Mouse (Mus musculus) CH12.LX (cell line): ENCODE data around the gene Ccdc85a. TPM values are rescaled to one million over a fixed set of nuclear protein-coding genes. Genes with fewer than 3 reads are reported as not detected.

Experiments used
- DNase-seq: peaks from one replicate; pipeline ENCODE4 v3.0.0-alpha.2; 2013; ENCODE audit errors: extremely low read depth
- H3K27ac ChIP-seq: 2 replicates; pipeline ENCODE4 v1.5.1; 2012; ENCODE audit warnings: low read depth, mild to moderate bottlenecking, control low read depth, moderate library complexity; ENCODE audit not compliant: insufficient read depth
- H3K27me3 ChIP-seq: replicated peaks from 2 replicates; pipeline ENCODE3; 2012; ENCODE audit warnings: inconsistent platforms
- H3K36me3 ChIP-seq, 2 experiments: replicated peaks in 1 of 2; 2 replicates each; pipeline versions ENCODE3 to v1.6.1; 2012; ENCODE audit warnings: inconsistent platforms in 1 of 2, low read length in 1 of 2, mild to moderate bottlenecking in 1 of 2, mixed read lengths in 1 of 2, moderate library complexity in 1 of 2; ENCODE audit not compliant: control insufficient read depth in 1 of 2, insufficient read depth in 1 of 2
- H3K4me1 ChIP-seq, 2 experiments: 2 replicates each; pipeline ENCODE4 v1.6.1; 2012; ENCODE audit warnings: inconsistent platforms in 1 of 2, moderate library complexity in 1 of 2; ENCODE audit not compliant: insufficient read depth in 2 of 2, control insufficient read depth in 1 of 2
- H3K4me2 ChIP-seq: 2 replicates; pipeline ENCODE4 v1.6.1; 2012; ENCODE audit warnings: low read depth, mild to moderate bottlenecking, control low read depth; ENCODE audit not compliant: poor library complexity, insufficient read depth, severe bottlenecking
- H3K4me3 ChIP-seq, 3 experiments: fragments of 150-350 bp in 1 of 3; sonication (generic) in 1 of 3; replicated peaks in 1 of 3; 2 replicates each; pipeline versions ENCODE3 to v1.5.1; 2011 to 2012; ENCODE audit warnings: low read depth in 2 of 3, low read length in 2 of 3, mild to moderate bottlenecking in 2 of 3, moderate library complexity in 2 of 3, control low read depth in 1 of 3, improper control_type of control experiment in 1 of 3, inconsistent platforms in 1 of 3, mixed read lengths in 1 of 3; ENCODE audit not compliant: poor library complexity in 1 of 3
- H3K79me2 ChIP-seq: replicated peaks from 2 replicates; pipeline ENCODE4 v1.6.1; 2012; ENCODE audit warnings: mild to moderate bottlenecking, moderate library complexity; ENCODE audit not compliant: control insufficient read depth, poor library complexity, insufficient read depth, severe bottlenecking; ENCODE audit errors: extremely low read depth
- H3K9ac ChIP-seq: 2 replicates; pipeline ENCODE4 v1.6.1; 2012; ENCODE audit warnings: low read depth, mild to moderate bottlenecking, control low read depth, moderate library complexity; ENCODE audit not compliant: insufficient read depth
- H3K9me3 ChIP-seq: replicated peaks from 2 replicates; pipeline ENCODE3; 2012; ENCODE audit warnings: low read length, inconsistent platforms, mixed read lengths
- BHLHE40 ChIP-seq: IDR thresholded peaks from 2 replicates; pipeline ENCODE4 v1.6.1; 2011; ENCODE audit warnings: mild to moderate bottlenecking, low read depth, low read length, improper control_type of control experiment
- CHD1 ChIP-seq: IDR thresholded peaks from 2 replicates; pipeline ENCODE4 v1.6.1; 2012; ENCODE audit warnings: low read depth, low read length, improper control_type of control experiment, inconsistent platforms
- CHD2 ChIP-seq: IDR thresholded peaks from 2 replicates; pipeline ENCODE4 v1.6.1; 2011; ENCODE audit warnings: low read length, improper control_type of control experiment
- CTCF ChIP-seq, 2 experiments: IDR thresholded peaks in 1 of 2; conservative IDR thresholded peaks in 1 of 2; 2 replicates each; pipeline ENCODE4 v1.5.1; 2011 to 2012; ENCODE audit warnings: low read depth in 2 of 2, low read length in 2 of 2, improper control_type of control experiment in 1 of 2, inconsistent platforms in 1 of 2, mild to moderate bottlenecking in 1 of 2, moderate library complexity in 1 of 2
- E2F4 ChIP-seq: IDR thresholded peaks from 2 replicates; pipeline ENCODE4 v1.6.1; 2011; ENCODE audit warnings: low read depth, low read length, improper control_type of control experiment; ENCODE audit not compliant: insufficient replicate concordance
- EP300 ChIP-seq: IDR thresholded peaks from 2 replicates; pipeline ENCODE4 v1.6.1; 2011; ENCODE audit warnings: low read length, improper control_type of control experiment
- GABPA ChIP-seq: IDR thresholded peaks from 2 replicates; pipeline ENCODE4 v1.6.1; 2012; ENCODE audit warnings: low read depth, low read length, improper control_type of control experiment, inconsistent platforms; ENCODE audit not compliant: insufficient replicate concordance
- IRF4 ChIP-seq: IDR thresholded peaks from 2 replicates; pipeline ENCODE4 v1.6.1; 2014; ENCODE audit warnings: low read depth, mild to moderate bottlenecking, inconsistent platforms, low read length, improper control_type of control experiment
- JUN ChIP-seq: IDR thresholded peaks from 2 replicates; pipeline ENCODE4 v1.6.1; 2011; ENCODE audit warnings: low read depth, mild to moderate bottlenecking, low read length, improper control_type of control experiment, moderate library complexity; ENCODE audit not compliant: insufficient read depth
- MAFK ChIP-seq: IDR thresholded peaks from 2 replicates; pipeline ENCODE4 v1.6.1; 2011; ENCODE audit warnings: low read length, improper control_type of control experiment; ENCODE audit not compliant: insufficient replicate concordance
- MEF2A ChIP-seq: IDR thresholded peaks from 2 replicates; pipeline ENCODE4 v1.6.1; 2014; ENCODE audit warnings: low read depth, mild to moderate bottlenecking, inconsistent platforms, low read length, improper control_type of control experiment, borderline replicate concordance
- MYC ChIP-seq: IDR thresholded peaks from 2 replicates; pipeline ENCODE4 v1.6.1; 2011; ENCODE audit warnings: low read depth, mild to moderate bottlenecking, improper control_type of control experiment, low read length
- NELFE ChIP-seq: IDR thresholded peaks from 2 replicates; pipeline ENCODE4 v1.6.1; 2011; ENCODE audit warnings: low read depth, low read length, improper control_type of control experiment
- NRF1 ChIP-seq: IDR thresholded peaks from 2 replicates; pipeline ENCODE4 v1.6.1; 2014; ENCODE audit warnings: low read depth, mild to moderate bottlenecking, inconsistent platforms, low read length, improper control_type of control experiment, moderate library complexity
- POLR2AphosphoS2 ChIP-seq: IDR thresholded peaks from 2 replicates; pipeline ENCODE4 v1.6.1; 2011; ENCODE audit warnings: low read depth, low read length, improper control_type of control experiment
- SIN3A ChIP-seq: IDR thresholded peaks from 2 replicates; pipeline ENCODE4 v1.6.1; 2012; ENCODE audit warnings: low read length, improper control_type of control experiment, inconsistent platforms
- SMC3 ChIP-seq: IDR thresholded peaks from 2 replicates; pipeline ENCODE4 v1.6.1; 2011; ENCODE audit warnings: low read depth, low read length, improper control_type of control experiment
- UBTF ChIP-seq: IDR thresholded peaks from 2 replicates; pipeline ENCODE4 v1.6.1; 2012; ENCODE audit warnings: low read depth, mild to moderate bottlenecking, inconsistent platforms, low read length, improper control_type of control experiment, moderate library complexity
- ZKSCAN1 ChIP-seq: IDR thresholded peaks from 2 replicates; pipeline ENCODE4 v1.6.1; 2012; ENCODE audit warnings: low read depth, inconsistent platforms, low read length, improper control_type of control experiment, borderline replicate concordance
- dilution Hi-C: fragments of 300-500 bp; cut with MboI; formaldehyde crosslinking; loops from 2 replicates; pipeline ENCODE4 v1.14.3; 2020; ENCODE audit warnings: low sequenced_read_pairs; ENCODE audit not compliant: extremely low pct_unique_long_range_greater_than_20kb, extremely low pct_ligation_motif_present
- in situ Hi-C: fragments of 300-500 bp; cut with MboI; formaldehyde crosslinking; loops from 3 replicates; pipeline ENCODE4 v1.14.3; 2019; ENCODE audit warnings: low sequenced_read_pairs, low pct_ligation_motif_present, low pct_unique_long_range_greater_than_20kb, mixed read lengths
- polyA plus RNA-seq: library from polyadenylated mRNA; unstranded; fragments of >175 nt; gene quantifications from 2 replicates; pipeline ENCODE4 v1.2.1, GENCODE M21; 2012; ENCODE audit warnings: low read depth; ENCODE audit not compliant: insufficient read length
- total RNA-seq, 2 experiments: library from RNA; depleted of rRNA; stranded (reverse); fragments of 300-350 nt in 1 of 2; fragments of >200 nt in 1 of 2; gene quantifications; 2 replicates each; pipeline ENCODE4 v1.2.3; 2012 to 2014

The Ccdc85a gene
- total and polyA plus RNA-seq, 3 experiments = not detected

DNA sequence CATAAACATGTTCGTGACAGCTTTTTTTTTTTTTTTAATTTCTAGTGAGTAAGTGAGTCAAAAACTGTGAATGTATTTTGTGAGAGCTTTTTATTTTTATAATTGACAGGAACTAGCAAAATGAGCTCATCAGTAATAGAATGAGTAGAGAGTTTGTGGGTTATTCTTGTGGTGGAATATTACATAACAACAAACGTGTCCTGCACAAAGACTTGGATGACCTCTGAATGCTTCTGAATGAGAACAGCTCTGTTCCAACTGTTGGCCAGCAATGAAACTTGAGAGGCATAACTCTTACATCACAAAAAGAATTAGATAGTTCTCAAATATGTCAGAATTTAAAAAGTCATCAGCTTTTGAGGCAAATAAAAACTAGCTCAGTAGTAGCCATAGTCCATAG, 40.7 kb downstream of the Ccdc85a start:
- no peaks in the 10 kb centered on the region for H3K9me3 ChIP-seq
- no peak for DNase-seq
- H3K27ac ChIP-seq = no peak overlapping the region
- no peaks in the 10 kb centered on the region for H3K79me2 ChIP-seq
- no peak overlapping the region for H3K9ac ChIP-seq
- H3K36me3 ChIP-seq = no peaks in the 10 kb centered on the region
- H3K4me3 ChIP-seq = no peak overlapping the region
- H3K27me3 ChIP-seq = no peaks in the 10 kb centered on the region
- TF ChIP-seq MAFK (no peak), SMC3 (no peak), JUN (no peak), CHD2 (no peak)
- in situ Hi-C loops = no loop called here
- H3K4me1 ChIP-seq = peaks cover 0 to 4% of the 10 kb centered on the region in 2 experiments; a peak in 1 of 4 replicates
- no peak overlapping the region for H3K4me2 ChIP-seq
- dilution Hi-C loops = no loop called here

DNA sequence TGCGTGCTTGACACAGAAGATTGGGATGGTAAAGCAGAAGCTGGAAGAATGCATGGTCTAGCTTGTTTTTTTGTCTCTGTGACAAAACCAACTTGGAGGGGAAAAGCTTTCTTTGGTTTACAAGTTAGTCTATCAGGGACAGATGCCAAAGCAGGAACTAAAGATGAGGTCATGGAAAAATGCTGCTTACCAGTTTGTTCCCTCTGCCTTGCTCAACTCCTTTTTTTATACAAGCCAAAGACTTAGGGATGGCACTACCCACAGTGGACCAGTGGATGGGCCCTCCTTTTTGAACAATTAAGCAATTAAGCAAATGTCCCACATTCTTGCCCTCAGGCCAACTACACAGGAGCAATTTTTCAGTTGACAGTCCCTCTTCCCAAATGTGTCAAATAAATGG, 42.8 kb downstream of the Ccdc85a start:
- Histone ChIP-seq H3K4me1 (peaks cover 0 to 4% of the 10 kb centered on the region in 2 experiments; a peak in 1 of 4 replicates), H3K9ac (no peak overlapping the region), H3K9me3 (no peaks in the 10 kb centered on the region), H3K79me2 (no peaks in the 10 kb centered on the region), H3K4me2 (no peak overlapping the region), H3K4me3 (no peak overlapping the region), H3K27me3 (no peaks in the 10 kb centered on the region), H3K36me3 (no peaks in the 10 kb centered on the region), H3K27ac (no peak overlapping the region)
- TF ChIP-seq SMC3 (no peak), EP300 (no peak), CTCF (conservative IDR thresholded peaks at IDR 0.05 in 1 of 2, IDR thresholded peaks at IDR 0.05 in 1 of 2; ENCODE audit: low read depth in 2 of 2, low read length in 2 of 2) (no peak), NELFE (no peak), IRF4 (no peak), GABPA (no peak), BHLHE40 (no peak), NRF1 (no peak), MAFK (no peak), ZKSCAN1 (no peak), POLR2AphosphoS2 (no peak)
- dilution Hi-C loops (no loop called here), in situ Hi-C loops (no loop called here)
- no peak for DNase-seq

DNA sequence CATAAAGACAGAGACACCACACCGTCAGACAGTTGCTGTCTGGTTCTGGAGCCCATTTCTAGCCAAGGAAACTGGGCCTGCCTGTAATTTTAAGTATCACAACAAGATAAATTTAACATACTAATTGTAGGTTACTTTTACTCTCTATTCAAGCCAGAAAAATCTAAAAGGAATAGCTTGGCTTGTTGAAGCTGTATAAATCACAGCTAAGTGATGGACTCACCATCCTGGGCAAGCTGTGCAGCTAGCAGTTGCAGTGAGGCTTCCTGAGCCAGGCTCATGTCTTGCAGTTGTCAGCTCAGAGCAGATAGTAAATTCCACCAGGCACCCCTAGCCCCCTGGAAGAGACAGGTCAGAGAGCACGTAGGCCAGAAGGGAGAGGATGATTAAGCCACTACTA, 50.8 kb downstream of the Ccdc85a start:
- Histone ChIP-seq H3K4me1 (no peaks in the 10 kb centered on the region), H3K9me3 (peaks cover 18% of the 10 kb centered on the region), H3K27me3 (no peaks in the 10 kb centered on the region), H3K79me2 (no peaks in the 10 kb centered on the region), H3K9ac (no peak overlapping the region), H3K27ac (no peak overlapping the region), H3K4me2 (no peak overlapping the region), H3K4me3 (no peak overlapping the region), H3K36me3 (no peaks in the 10 kb centered on the region)
- dilution Hi-C loops (no loop called here), in situ Hi-C loops (no loop called here)
- DNase-seq = no peak
- TF ChIP-seq POLR2AphosphoS2 (no peak), SIN3A (no peak), MYC (no peak), NRF1 (no peak), SMC3 (no peak), UBTF (no peak), MEF2A (no peak), CHD1 (no peak), E2F4 (no peak)
